Mouse (Mus musculus) kidney, adult 2 months (tissue): ENCODE data around the gene Kcng4. TPM values are rescaled to one million over a fixed set of nuclear protein-coding genes. Genes with fewer than 3 reads are reported as not detected.
A peak's percentile ranks its signal among the peaks of the same experiment; 100 is the strongest.

Experiments used
- DNase-seq: peaks from one replicate; pipeline ENCODE4 v3.0.0; 2021
- H3K27ac ChIP-seq: fragments of 200-500 bp; 2 replicates; pipeline ENCODE4 v1.5.1; 2012; ENCODE audit warnings: low read depth, low read length, control low read depth, inconsistent platforms; ENCODE audit not compliant: insufficient read depth
- H3K27me3 ChIP-seq: fragments of 200-500 bp; replicated peaks from 2 replicates; pipeline ENCODE4 v1.6.1; 2012; ENCODE audit warnings: mild to moderate bottlenecking, moderate library complexity, low read length, inconsistent platforms; ENCODE audit not compliant: control insufficient read depth, insufficient read depth
- H3K36me3 ChIP-seq: fragments of 200-500 bp; 2 replicates; pipeline ENCODE4 v1.6.1; 2012; ENCODE audit warnings: mild to moderate bottlenecking, moderate library complexity, low read length, inconsistent platforms; ENCODE audit not compliant: control insufficient read depth, insufficient read depth
- H3K4me1 ChIP-seq: fragments of 200-500 bp; 2 replicates; pipeline ENCODE4 v1.6.1; 2011; ENCODE audit warnings: low read length; ENCODE audit not compliant: control insufficient read depth, insufficient read depth
- H3K4me3 ChIP-seq: fragments of 200-500 bp; 2 replicates; pipeline ENCODE4 v1.5.1; 2011; ENCODE audit warnings: mild to moderate bottlenecking, low read depth, low read length, control low read depth; ENCODE audit not compliant: insufficient read depth
- CTCF ChIP-seq: fragments of 200-500 bp; conservative IDR thresholded peaks from 2 replicates; pipeline ENCODE4 v1.5.1; 2011; ENCODE audit warnings: low read depth, mild to moderate bottlenecking, control low read depth, low read length, moderate library complexity, mixed read lengths; ENCODE audit not compliant: insufficient read depth, insufficient read length
- POLR2A ChIP-seq: fragments of 200-500 bp; IDR thresholded peaks from one replicate; pipeline ENCODE4 v1.6.1; 2011; ENCODE audit warnings: low read depth, low read length, control low read depth
- WGBS: fragments of 180-500 bp; shearing (Covaris S2); methylation state at CpG from one replicate; pipeline ENCODE4 v1.1.7; 2018; 5-methylcytosine and 5-hydroxymethylcytosine counted together
- polyA plus RNA-seq: library from polyadenylated mRNA; depleted of rRNA; stranded (reverse); fragments of >200 nt; gene quantifications from 2 replicates; pipeline ENCODE4 v1.2.3, GENCODE M21; 2012

The Kcng4 gene
- polyA plus RNA-seq, 1 experiment = 0.58 TPM

GRCm38 (mm10) chr8:119656709-119657464, 21.4 kb upstream of the Kcng4 start:
- Histone ChIP-seq H3K4me1 (peaks cover 5% of the 10 kb centered on the region; the same call in 1 of the 2 replicates), H3K27ac (no peak overlapping the region), H3K36me3 (no peaks in the 10 kb centered on the region), H3K4me3 (no peak overlapping the region), H3K27me3 (no peaks in the 10 kb centered on the region)
- TF ChIP-seq CTCF (peak; percentile 55), POLR2A (no peak)
- peak; percentile 42 for DNase-seq
- WGBS = 39% methylated on average over 5 of the region's 5 CpGs

GRCm38 (mm10) chr8:119651324-119651723, 15.8 kb upstream of the Kcng4 start:
- Histone ChIP-seq H3K27ac (no peak overlapping the region), H3K4me1 (no peaks in the 10 kb centered on the region), H3K4me3 (no peak overlapping the region), H3K36me3 (no peaks in the 10 kb centered on the region), H3K27me3 (no peaks in the 10 kb centered on the region)
- WGBS = 9% methylated on average over 2 of the region's 2 CpGs
- TF ChIP-seq POLR2A (no peak), CTCF (no peak)
- peak; percentile 45 for DNase-seq

DNA sequence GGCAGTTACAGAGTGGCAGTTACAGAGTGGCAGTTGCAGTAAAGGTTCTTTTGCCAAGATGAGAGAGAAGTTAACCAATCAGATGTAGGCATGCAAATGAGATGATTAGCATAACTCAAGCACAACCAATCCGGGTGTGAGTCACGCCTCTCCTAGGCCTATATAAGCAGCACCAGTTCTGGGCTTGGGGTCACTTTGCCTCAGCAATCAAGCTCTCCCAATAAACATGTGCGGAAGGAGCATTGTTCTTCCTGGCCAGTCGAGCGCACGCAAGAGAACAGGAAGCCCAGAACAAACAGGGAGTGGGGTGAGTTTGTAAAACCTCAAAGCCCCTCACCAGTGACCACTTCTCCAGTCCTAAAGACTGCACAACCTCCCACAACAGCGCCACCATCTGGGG, 11.4 kb upstream of the Kcng4 start:
- Histone ChIP-seq H3K36me3 (no peaks in the 10 kb centered on the region), H3K27ac (no peak overlapping the region), H3K4me3 (no peak overlapping the region), H3K4me1 (no peaks in the 10 kb centered on the region), H3K27me3 (no peaks in the 10 kb centered on the region)
- WGBS = 84% methylated on average over 7 of the region's 7 CpGs
- no peak for TF ChIP-seq POLR2A
- TF ChIP-seq CTCF = no peak
- no peak for DNase-seq

GRCm38 (mm10) chr8:119646197-119646596, 10.7 kb upstream of the Kcng4 start:
- no peak for DNase-seq
- Histone ChIP-seq H3K4me3 (no peak overlapping the region), H3K27me3 (no peaks in the 10 kb centered on the region), H3K36me3 (no peaks in the 10 kb centered on the region), H3K27ac (no peak overlapping the region), H3K4me1 (no peaks in the 10 kb centered on the region)
- TF ChIP-seq CTCF (0 out of 2 replicates have a peak, but pooled peaks have one; percentile 21), POLR2A (no peak)
- WGBS = 82% methylated on average over 3 of the region's 3 CpGs

- Histone ChIP-seq H3K4me1 (no peaks in the 10 kb centered on the region), H3K27me3 (no peaks in the 10 kb centered on the region), H3K36me3 (no peaks in the 10 kb centered on the region), H3K4me3 (no peak overlapping the region), H3K27ac (no peak overlapping the region)
- no peak for DNase-seq
- WGBS = 56% methylated on average over 18 of the region's 18 CpGs
- TF ChIP-seq POLR2A (no peak), CTCF (no peak)
Measured at GRCm38 (mm10) chr8:119644981-119645597, 9.6 kb upstream of the Kcng4 start.

DNA sequence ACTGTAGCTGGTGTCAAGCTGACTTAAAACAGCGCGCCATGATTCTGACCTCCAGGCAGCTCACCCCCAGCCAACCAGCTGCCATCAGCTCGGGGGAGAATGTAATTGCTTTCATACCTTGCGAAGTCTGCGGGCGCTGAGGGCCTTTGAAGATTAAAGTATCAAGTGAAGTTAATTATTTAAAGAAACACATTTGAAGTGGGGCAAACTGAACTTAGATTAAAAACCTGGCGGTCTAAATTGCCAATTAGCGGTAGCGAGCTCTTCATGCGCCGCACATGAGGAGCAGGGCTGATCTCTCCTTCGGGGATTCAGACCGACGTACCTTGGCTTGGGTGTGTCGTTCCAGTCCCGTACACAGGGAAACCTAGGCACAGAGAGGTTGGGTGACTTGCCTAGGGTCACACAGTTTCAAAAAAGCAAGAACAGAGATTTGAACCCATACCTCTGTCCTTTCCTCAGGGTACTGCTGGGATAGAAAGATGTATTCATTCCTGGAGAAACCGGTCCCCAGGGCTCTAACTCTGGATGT, 9.0 kb upstream of the Kcng4 start:
- no peak for DNase-seq
- 53% methylated on average over 17 of the region's 17 CpGs for WGBS

DNA sequence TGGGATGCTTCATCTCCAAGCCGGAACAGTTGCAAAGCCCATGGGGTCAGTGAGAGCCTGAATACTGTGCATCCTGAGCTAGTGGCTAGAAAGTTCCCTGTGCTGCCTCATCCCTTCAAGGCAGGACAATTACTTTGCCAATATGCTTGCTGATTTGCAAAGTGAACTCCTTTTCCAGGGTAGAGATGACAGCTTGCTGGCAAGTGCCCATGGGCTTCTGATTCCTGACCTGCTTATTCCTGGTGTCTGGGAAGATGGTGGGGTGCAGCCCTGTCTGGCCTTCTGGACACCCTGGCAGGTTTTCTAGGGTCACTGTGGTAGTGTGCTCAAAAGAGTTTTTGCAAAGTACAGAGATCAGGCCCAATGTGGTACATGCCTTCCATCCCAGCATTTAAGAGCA, 7.5 kb upstream of the Kcng4 start:
- DNase-seq = no peak
- Histone ChIP-seq H3K27ac (no peak overlapping the region), H3K36me3 (no peaks in the 10 kb centered on the region), H3K4me3 (no peak overlapping the region), H3K4me1 (no peaks in the 10 kb centered on the region), H3K27me3 (no peaks in the 10 kb centered on the region)
- TF ChIP-seq CTCF = no peak
- 92% methylated on average over 1 of the region's 1 CpGs for WGBS

More for the DNA sequence above, 9.0 kb upstream of the Kcng4 start:
- Histone ChIP-seq H3K36me3 (no peaks in the 10 kb centered on the region), H3K4me1 (no peaks in the 10 kb centered on the region), H3K4me3 (no peak overlapping the region), H3K27ac (no peak overlapping the region), H3K27me3 (no peaks in the 10 kb centered on the region)
- TF ChIP-seq POLR2A (no peak), CTCF (no peak)
